Mouse (Mus musculus) lung, embryonic 16.5 days (tissue): ENCODE measurements at regions not wholly inside any gene's neighbourhood (a gene's known extent, or its start where the extent isn't known, plus 50 kb on each side); places are given as distances from the start of the nearest gene placed in this dataset.

Source experiments
- ATAC-seq: fragments of 200-750 bp; cut with Nextera tagmentation; 2 replicates; pipeline ENCODE4 v1.8.0; 2017; ENCODE audit warnings: low read depth, mild to moderate bottlenecking, moderate library complexity
- H3K27ac ChIP-seq: fragments of 300-500 bp; sonication (generic); 2 replicates; pipeline ENCODE4 v1.5.1; 2014; ENCODE audit warnings: mild to moderate bottlenecking, control low read depth, low read length
- H3K27me3 ChIP-seq: fragments of 300-500 bp; sonication (generic); 2 replicates; pipeline ENCODE4 v1.6.1; 2014; ENCODE audit warnings: low read depth, low read length, mixed read lengths; ENCODE audit not compliant: control insufficient read depth, insufficient read depth
- H3K36me3 ChIP-seq: fragments of 300-500 bp; sonication (generic); 2 replicates; pipeline ENCODE4 v1.6.1; 2014; ENCODE audit warnings: low read length; ENCODE audit not compliant: control insufficient read depth, insufficient read depth
- H3K4me1 ChIP-seq: fragments of 300-500 bp; sonication (generic); replicated peaks from 2 replicates; pipeline ENCODE4 v1.6.1; 2014; ENCODE audit warnings: low read length, mixed read lengths; ENCODE audit not compliant: control insufficient read depth, insufficient read depth
- H3K4me2 ChIP-seq: fragments of 300-500 bp; sonication (generic); 2 replicates; pipeline ENCODE4 v1.6.1; 2014; ENCODE audit warnings: low read depth, low read length, control low read depth
- H3K4me3 ChIP-seq: fragments of 300-500 bp; sonication (generic); 2 replicates; pipeline ENCODE4 v1.5.1; 2014; ENCODE audit warnings: mild to moderate bottlenecking, low read length, control low read depth
- H3K9ac ChIP-seq: fragments of 300-500 bp; sonication (generic); 2 replicates; pipeline ENCODE4 v1.6.1; 2014; ENCODE audit warnings: low read length, control low read depth
- H3K9me3 ChIP-seq: fragments of 300-500 bp; sonication (generic); 2 replicates; pipeline ENCODE4 v1.6.1; 2016; ENCODE audit warnings: low read length; ENCODE audit not compliant: control insufficient read depth
- WGBS: fragments of 180-500 bp; shearing (Covaris S2); extraction: QIAGEN DNeasy Blood & Tissue Kit; methylation state at CpG from one replicate; pipeline ENCODE4 v1.1.7; 2014; 5-methylcytosine and 5-hydroxymethylcytosine counted together

DNA sequence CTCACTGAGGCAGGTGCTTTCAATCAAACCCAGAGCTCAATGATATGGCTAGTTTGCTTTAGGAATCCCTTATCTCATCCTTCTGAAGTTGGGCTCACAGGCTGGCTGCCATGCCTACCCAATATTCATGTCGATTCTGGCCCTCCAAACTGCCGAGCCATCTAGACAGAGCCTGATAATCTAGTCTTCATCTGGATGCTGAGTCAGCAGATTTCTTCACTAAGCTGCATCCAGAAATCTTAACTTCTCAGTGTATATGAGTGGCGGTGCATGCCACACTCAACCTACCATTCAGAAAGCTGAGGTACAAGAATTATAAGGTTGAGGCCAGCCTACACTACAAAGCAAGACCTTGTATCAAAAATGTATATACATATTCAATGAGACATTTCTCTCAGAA lies 136.9 kb downstream of the Cyp26b1 start:
- Histone ChIP-seq H3K9ac (no peak overlapping the region), H3K36me3 (no peaks in the 10 kb centered on the region), H3K9me3 (no peaks in the 10 kb centered on the region), H3K27me3 (no peaks in the 10 kb centered on the region), H3K4me1 (no peaks in the 10 kb centered on the region), H3K4me3 (no peak overlapping the region), H3K4me2 (no peak overlapping the region), H3K27ac (no peak overlapping the region)
- no peak for ATAC-seq
- WGBS = 81% methylated on average over 3 of the region's 3 CpGs

DNA sequence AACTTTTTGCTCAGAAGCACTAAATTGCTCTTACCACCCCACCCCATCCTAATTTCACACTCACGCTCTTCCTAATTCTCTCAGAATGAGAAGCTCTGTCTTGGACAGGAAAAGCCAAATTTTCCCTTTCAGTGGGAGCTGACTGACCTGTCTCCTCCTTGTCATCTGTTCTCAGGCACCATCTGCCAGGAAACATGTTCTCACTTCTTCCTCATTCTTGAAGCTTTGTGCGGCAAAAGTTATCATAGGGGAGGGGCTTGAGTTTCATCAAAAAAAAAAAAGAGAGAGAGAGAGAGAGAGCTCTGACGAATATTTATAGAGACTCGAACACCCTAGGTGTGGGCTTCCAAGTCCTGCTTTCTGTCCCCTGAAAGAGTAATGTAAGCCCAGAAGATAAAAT lies 148.6 kb downstream of the Cyp26b1 start:
- Histone ChIP-seq H3K27ac (no peak overlapping the region), H3K4me3 (no peak overlapping the region), H3K36me3 (no peaks in the 10 kb centered on the region), H3K9me3 (no peaks in the 10 kb centered on the region), H3K4me2 (no peak overlapping the region), H3K27me3 (no peaks in the 10 kb centered on the region), H3K4me1 (no peaks in the 10 kb centered on the region), H3K9ac (no peak overlapping the region)
- 20% methylated on average over 4 of the region's 4 CpGs for WGBS
- no peak for ATAC-seq

GRCm38 (mm10) chr6:84442667-84443066 lies 151.0 kb downstream of the Cyp26b1 start:
- Histone ChIP-seq H3K36me3 (no peaks in the 10 kb centered on the region), H3K27me3 (no peaks in the 10 kb centered on the region), H3K9me3 (no peaks in the 10 kb centered on the region), H3K4me1 (no peaks in the 10 kb centered on the region), H3K4me2 (no peak overlapping the region), H3K4me3 (no peak overlapping the region), H3K9ac (no peak overlapping the region), H3K27ac (no peak overlapping the region)
- no peak for ATAC-seq
- WGBS = 72% methylated on average over 1 of the region's 1 CpGs

DNA sequence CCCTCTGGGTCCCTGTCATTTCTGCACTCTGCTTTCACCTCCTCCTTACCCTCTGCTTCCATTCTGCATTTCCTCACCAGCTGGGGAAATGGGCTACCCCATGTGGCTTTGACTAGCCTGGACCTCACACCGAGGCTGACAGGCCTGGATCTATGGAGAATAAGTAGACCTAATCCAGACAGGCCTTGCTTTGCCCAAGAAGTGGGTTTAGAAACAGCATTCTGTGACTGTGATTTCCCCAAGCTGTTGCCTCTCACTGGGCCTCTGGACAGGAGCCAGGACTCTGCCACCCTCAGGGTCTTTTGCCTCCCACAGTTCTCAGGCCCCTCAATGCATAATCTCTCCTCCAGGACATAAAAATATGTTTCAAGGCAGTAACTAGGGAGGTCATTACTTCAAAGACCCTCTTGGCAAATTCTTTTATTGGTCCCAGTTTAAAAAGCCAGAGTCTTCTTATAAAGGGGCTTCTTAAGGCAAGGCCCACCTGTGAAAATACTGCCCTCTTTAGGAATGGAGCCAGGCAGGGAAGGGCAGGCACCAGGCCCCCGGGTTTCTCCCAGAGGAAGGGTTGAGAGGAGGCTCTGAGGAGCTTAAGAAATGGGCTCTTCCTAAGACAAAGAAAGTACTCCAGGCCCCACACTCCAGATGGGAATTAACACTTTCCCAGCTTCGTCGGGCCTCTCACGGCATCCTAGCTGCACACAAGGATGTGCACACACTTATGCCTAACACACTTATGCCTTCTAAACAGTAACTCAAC lies 151.8 kb downstream of the Cyp26b1 start:
- 65% methylated on average over 5 of the region's 5 CpGs for WGBS

DNA sequence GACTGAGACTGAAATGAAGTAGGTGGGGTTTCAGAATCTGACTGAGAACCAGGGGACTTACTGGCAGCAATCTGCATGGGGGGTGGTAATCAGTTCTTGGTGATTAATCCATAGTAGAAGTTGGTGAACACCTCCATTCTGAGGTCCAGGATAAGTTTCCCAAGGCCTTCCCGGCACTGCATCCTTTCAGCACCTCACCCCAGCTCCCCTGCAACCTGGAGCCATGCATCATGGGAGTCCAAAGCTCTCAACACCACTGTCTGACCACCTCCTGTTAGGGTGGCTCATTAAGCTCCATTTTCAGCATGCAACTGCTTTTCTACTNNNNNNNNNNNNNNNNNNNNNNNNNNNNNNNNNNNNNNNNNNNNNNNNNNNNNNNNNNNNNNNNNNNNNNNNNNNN lies 157.0 kb downstream of the Cyp26b1 start:
- 70% methylated on average over 1 of the region's 1 CpGs for WGBS

More for the DNA sequence above, 151.8 kb downstream of the Cyp26b1 start:
- Histone ChIP-seq H3K4me1 (no peaks in the 10 kb centered on the region), H3K36me3 (no peaks in the 10 kb centered on the region), H3K4me2 (no peak overlapping the region), H3K9me3 (no peaks in the 10 kb centered on the region), H3K4me3 (no peak overlapping the region), H3K27ac (no peak overlapping the region), H3K9ac (no peak overlapping the region), H3K27me3 (no peaks in the 10 kb centered on the region)
- no peak for ATAC-seq

GRCm38 (mm10) chr6:84434532-84434931 lies 159.2 kb downstream of the Cyp26b1 start:
- H3K27ac ChIP-seq = no peak overlapping the region
- no peak overlapping the region for H3K9ac ChIP-seq
- H3K4me2 ChIP-seq = no peak overlapping the region
- H3K9me3 ChIP-seq = no peaks in the 10 kb centered on the region
- H3K4me1 ChIP-seq = no peaks in the 10 kb centered on the region
- no peaks in the 10 kb centered on the region for H3K27me3 ChIP-seq
- ATAC-seq = no peak
- WGBS = 71% methylated on average over 6 of the region's 6 CpGs
- no peaks in the 10 kb centered on the region for H3K36me3 ChIP-seq
- no peak overlapping the region for H3K4me3 ChIP-seq

More for the DNA sequence above, 157.0 kb downstream of the Cyp26b1 start:
- no peak overlapping the region for H3K4me2 ChIP-seq
- no peaks in the 10 kb centered on the region for H3K4me1 ChIP-seq
- no peak overlapping the region for H3K4me3 ChIP-seq
- ATAC-seq = no peak
- no peaks in the 10 kb centered on the region for H3K36me3 ChIP-seq
- H3K9me3 ChIP-seq = no peaks in the 10 kb centered on the region
- H3K9ac ChIP-seq = no peak overlapping the region
- no peaks in the 10 kb centered on the region for H3K27me3 ChIP-seq
- no peak overlapping the region for H3K27ac ChIP-seq

- no peaks in the 10 kb centered on the region for H3K27me3 ChIP-seq
These were observed 162.1 kb downstream of the Cyp26b1 start for GRCm38 (mm10) chr6:84431622-84431955.

DNA sequence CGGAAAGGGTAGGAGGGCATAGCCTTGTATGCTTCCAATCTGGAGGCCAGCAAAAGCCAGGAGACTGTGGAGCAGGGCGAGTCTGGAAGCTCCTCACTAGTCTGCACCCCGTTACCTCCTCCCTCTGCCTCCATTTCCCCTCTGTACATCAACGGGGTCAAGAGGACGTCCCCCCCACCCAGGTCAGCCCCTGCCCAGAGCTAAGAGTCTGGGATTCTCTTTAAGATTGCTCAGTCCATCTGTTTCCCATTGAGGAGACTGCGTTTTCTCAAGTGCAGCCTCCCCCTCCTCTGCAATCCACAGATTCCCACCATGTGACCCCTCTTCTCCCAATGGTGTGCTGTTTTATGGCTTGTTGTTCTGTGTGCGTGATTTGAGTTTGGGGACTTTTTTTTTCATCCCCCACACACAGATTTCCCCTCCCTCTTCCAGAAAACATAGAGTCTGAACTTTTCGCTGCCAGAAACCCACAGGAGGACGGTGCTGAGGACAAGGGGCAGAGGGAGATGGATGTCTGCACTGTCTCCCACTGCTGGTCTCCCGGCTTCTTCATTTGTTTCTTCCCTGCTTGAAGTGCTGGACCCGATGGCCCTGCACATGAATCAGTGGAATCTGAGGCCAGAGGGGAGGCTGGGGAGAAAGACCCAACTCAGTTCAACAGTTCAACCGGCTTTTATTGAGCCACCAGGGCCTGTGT lies 162.6 kb downstream of the Cyp26b1 start:
- H3K27ac ChIP-seq = no peak overlapping the region
- H3K27me3 ChIP-seq = no peaks in the 10 kb centered on the region
- H3K4me2 ChIP-seq = no peak overlapping the region
- no peak overlapping the region for H3K4me3 ChIP-seq
- no peaks in the 10 kb centered on the region for H3K36me3 ChIP-seq
- no peak overlapping the region for H3K9ac ChIP-seq
- no peak for ATAC-seq
- H3K4me1 ChIP-seq = no peaks in the 10 kb centered on the region
- H3K9me3 ChIP-seq = no peaks in the 10 kb centered on the region
- 44% methylated on average over 11 of the region's 12 CpGs for WGBS

More at GRCm38 (mm10) chr6:84431622-84431955, 162.1 kb downstream of the Cyp26b1 start:
- Histone ChIP-seq H3K4me2 (no peak overlapping the region), H3K4me1 (no peaks in the 10 kb centered on the region), H3K9ac (no peak overlapping the region), H3K4me3 (no peak overlapping the region), H3K9me3 (no peaks in the 10 kb centered on the region), H3K36me3 (no peaks in the 10 kb centered on the region), H3K27ac (no peak overlapping the region)
- WGBS = 78% methylated on average over 2 of the region's 2 CpGs
- ATAC-seq = no peak

DNA sequence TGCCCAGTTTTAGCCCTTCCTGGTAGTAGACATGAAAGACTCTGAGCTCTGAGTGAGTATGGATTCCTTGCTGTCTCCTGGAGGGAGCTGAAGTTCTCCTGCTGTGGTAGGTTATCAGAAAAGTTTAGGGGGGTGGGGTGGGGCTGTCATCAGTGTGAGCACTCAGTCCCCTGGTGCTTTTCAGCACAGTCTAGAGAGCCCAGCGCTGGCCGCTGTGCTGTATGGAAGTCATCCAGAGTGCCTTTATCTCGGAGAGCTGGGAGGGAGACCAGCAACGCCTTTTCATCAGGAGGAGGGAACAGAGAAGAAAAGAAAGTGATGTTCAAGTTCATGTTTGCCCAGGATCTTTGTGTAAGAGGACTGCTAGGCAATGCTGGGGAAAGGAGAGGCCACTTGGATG lies 163.6 kb downstream of the Cyp26b1 start:
- H3K9me3 ChIP-seq = no peaks in the 10 kb centered on the region
- WGBS = 41% methylated on average over 4 of the region's 4 CpGs
- ATAC-seq = no peak
- H3K27ac ChIP-seq = no peak overlapping the region
- no peak overlapping the region for H3K4me3 ChIP-seq
- no peak overlapping the region for H3K9ac ChIP-seq
- no peaks in the 10 kb centered on the region for H3K27me3 ChIP-seq
- no peaks in the 10 kb centered on the region for H3K4me1 ChIP-seq
- H3K36me3 ChIP-seq = no peaks in the 10 kb centered on the region
- H3K4me2 ChIP-seq = no peak overlapping the region
